Mouse (Mus musculus) megakaryocyte, embryonic 14.5 days (primary cell): Measurements from ENCODE around the gene Caskin2.

Experiments used
- FLI1 ChIP-seq: IDR thresholded peaks from 2 replicates; pipeline ENCODE4 v1.6.1; 2012; ENCODE audit warnings: low read length, inconsistent platforms, mixed read lengths
- GATA1 ChIP-seq: IDR thresholded peaks from 3 replicates; pipeline ENCODE4 v1.6.1; 2012; ENCODE audit warnings: mixed read lengths, low read length, inconsistent platforms, borderline replicate concordance

GRCm38 (mm10) chr11:115774653-115775052, 38.8 kb downstream of the Caskin2 start:
- TF ChIP-seq GATA1 (no peak), FLI1 (no peak)
